Mouse (Mus musculus) CH12F3 (cell line): ENCODE measurements around the gene Ptp4a2.

Source experiments
- in situ Hi-C: fragments of 300-500 bp; cut with MboI; formaldehyde crosslinking; loops from 2 replicates; pipeline ENCODE4 v1.14.3; 2020; ENCODE audit warnings: low sequenced_read_pairs

Gene Ptp4a2

GRCm38 (mm10) chr4:129795151-129795860 is 15.7 kb upstream of the Ptp4a2 start:
- in situ Hi-C loops, result no loop called here

- in situ Hi-C loops, result no loop called here
Observed at GRCm38 (mm10) chr4:129795861-129796260, 15.2 kb upstream of the Ptp4a2 start.

DNA sequence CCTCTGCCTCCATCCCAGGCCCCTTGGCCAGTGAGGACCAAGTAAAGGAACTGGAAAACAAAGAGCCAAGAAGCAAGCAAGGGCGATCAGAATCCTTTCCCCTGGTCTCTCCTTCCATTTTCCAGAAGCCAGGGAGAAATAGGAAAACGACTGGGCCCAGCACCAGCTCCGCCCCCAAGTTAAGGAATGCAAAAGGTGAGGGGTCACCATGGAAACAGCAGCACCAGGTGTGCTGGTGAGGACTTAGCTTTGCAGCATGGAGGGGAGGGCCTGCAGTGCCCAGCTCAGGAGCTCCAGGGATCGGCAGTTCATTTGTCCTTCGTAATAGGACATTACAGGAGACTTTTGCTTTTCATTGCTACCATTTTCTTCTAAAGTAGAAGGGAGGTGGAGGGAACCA is 13.0 kb upstream of the Ptp4a2 start:
- in situ Hi-C loops, result no loop called here

- in situ Hi-C loops, result no loop called here
Observed at GRCm38 (mm10) chr4:129803368-129803767, 7.7 kb upstream of the Ptp4a2 start.

GRCm38 (mm10) chr4:129805059-129805458 is 6.0 kb upstream of the Ptp4a2 start:
- in situ Hi-C loops, result no loop called here

- in situ Hi-C loops, result no loop called here
Observed at GRCm38 (mm10) chr4:129811605-129812468, 818 bp downstream of the Ptp4a2 start.

- in situ Hi-C loops, result no loop called here
Observed at GRCm38 (mm10) chr4:129817591-129817990, 6.6 kb downstream of the Ptp4a2 start.

DNA sequence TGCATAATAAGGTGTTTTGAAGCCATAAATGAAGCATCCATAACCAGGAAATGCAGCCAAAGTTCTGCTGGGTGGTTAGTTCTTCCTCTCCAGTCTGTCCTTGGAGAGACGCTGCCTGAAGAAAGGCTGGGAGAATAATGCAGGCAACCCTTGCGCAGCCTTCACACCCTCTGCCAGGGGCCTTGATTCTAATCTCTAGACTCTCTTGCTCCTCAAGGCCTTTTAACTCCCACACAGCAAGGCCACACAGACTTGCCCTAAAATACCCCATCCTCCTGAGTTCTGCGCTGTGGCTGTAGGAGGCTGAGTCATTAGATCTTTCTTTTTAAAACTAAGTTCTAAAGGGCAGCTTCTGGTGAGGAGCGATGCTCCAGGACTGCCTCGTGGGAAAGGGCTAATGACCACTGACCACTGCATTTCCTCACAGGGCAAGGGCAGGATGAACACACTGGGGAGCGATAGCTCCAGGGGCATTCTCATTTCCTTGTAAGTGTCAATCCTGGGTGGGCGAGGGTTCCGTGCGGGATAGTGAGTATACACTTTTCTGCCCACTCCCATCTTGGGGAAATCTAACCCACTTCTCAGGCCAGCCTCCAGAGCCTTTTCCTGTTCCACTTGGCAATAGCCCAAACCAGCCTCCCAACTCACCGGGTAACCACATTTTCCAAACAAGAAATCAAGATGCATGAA is 7.6 kb downstream of the Ptp4a2 start:
- in situ Hi-C loops, result no loop called here

- in situ Hi-C loops, result no loop called here
Observed at GRCm38 (mm10) chr4:129819712-129820336, 8.8 kb downstream of the Ptp4a2 start.

DNA sequence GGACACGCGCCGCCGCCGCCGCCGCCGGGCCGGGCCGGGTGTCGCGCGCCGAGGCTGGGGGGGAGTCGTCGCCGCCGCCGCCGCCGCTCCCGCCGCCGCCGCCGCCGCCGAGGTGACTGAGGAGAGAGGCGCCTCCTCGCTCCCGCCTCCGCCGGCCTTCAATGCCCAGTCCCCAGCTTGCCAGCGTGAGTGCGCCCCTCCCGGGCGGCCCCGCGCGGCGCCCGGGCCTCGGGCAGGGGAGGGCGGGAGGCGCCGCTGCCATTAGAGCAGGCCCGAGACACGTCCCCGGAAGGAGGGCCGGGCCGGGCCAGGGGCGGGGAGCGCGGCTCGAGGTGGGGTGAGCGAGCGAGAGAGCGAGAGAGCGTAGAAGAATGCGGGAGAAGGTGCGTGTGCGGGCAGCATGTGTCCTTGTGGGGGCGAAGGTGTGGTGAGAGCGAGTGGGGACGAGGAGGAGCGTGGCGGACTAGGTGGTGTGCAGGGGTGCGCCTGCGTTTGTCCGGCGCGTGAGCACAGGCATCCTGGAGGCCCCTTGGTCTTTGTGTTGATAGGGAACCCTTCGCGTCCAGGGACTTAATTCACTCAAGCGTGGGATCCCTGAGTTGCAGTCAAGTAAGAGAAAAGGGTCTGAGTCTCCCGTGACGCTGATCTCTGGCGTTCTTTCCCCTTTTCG is 9.5 kb downstream of the Ptp4a2 start:
- in situ Hi-C loops, result no loop called here

- in situ Hi-C loops, result no loop called here
Observed at GRCm38 (mm10) chr4:129821087-129821616, 10.1 kb downstream of the Ptp4a2 start.

DNA sequence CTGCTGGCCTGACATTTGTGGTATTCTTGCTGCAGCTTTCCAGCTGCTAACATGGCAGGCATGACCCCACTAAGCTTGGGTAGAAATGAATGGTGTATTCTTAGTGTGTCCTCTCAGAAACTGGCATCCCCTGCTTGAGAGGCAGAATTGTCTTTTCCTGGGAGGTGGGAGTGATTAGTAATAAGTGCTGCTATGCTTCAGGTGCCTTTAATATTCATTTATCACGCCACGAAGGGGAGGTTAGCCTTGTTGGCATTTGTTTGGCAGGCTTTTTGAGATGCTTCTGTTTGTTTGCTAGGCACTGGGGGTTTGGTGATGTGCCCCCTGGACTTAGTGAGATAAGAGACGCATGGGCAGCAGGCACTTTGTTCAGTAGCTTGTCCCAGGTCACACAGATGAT is 11.3 kb downstream of the Ptp4a2 start:
- in situ Hi-C loops, result no loop called here

DNA sequence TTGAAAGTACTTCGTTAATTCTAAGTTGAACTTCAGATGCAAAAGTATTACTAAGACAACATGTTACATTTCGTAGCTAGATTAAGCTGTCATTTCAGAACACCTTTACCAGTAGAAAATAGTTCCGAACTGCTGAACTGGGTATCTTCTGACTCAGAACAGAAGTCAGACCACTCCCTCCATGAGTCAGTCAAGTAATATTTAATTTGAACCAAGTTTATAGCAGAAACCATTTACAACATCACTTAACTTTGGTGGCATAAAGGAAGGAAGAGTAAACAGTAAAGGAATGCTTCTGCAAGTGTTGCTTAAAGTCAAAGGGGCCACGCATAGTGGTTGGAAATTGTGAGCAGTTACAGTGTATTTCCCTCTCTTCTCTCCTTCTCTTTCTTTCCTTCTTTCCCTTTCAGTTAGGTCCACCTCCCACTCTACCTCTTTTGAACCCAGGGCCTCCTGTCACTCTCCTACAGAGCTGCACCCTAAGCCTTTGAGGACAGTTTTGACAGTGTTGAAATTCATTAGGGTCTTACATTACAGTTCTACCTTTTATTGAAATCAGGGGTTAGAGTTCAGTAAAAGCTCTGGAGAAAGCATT is 12.3 kb downstream of the Ptp4a2 start:
- in situ Hi-C loops, result no loop called here

GRCm38 (mm10) chr4:129827611-129828010 is 16.6 kb downstream of the Ptp4a2 start:
- in situ Hi-C loops, result no loop called here

- in situ Hi-C loops, result no loop called here
Observed at GRCm38 (mm10) chr4:129828081-129828480, 17.1 kb downstream of the Ptp4a2 start.

DNA sequence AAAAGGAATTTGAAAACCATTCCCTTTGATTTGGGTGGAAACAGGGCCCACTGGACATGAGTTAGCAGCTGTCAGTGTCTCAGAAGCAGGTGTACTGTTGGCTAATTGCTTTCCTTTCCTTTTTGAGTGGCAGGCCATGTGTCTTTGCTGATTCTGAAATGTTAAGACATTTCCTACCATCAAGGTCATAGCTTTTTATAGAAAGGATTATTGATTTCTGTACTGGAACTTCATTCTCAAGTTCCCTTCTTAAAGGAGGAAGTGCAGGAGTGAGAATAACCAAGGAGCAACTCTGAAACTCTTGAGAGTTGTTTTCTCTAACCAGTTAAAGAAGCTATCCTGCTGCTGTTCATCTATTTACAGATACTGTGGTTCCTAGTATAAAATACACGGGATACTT is 18.8 kb downstream of the Ptp4a2 start:
- in situ Hi-C loops, result no loop called here

DNA sequence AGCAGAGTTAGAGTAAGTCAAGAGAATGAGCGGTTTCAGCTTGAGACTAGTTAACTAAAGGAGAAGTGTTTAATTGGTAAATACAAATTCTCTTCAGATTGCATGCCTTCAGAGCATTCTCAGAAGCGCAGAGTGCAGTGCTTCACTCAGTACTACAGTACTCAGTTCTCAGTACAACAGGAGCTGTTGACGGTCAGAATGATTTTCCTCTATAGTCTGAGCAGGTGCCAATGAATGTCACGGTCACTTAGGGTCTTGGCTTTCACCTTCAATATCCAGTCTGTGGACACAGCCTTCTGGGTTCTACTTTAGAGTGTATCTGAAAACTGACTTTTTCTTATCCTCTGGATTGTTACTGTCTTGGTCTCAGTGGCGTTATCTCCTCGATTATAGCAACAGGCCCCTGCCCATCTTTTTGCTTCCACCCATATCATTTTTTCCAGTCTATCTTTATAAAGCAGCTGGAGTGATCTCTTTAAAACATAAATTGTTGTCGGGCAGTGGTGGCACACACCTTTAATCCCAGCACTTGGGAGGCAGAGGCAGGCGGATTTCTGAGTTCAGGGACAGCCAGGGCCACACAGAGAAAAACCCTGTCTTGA is 19.4 kb downstream of the Ptp4a2 start:
- in situ Hi-C loops, result no loop called here

DNA sequence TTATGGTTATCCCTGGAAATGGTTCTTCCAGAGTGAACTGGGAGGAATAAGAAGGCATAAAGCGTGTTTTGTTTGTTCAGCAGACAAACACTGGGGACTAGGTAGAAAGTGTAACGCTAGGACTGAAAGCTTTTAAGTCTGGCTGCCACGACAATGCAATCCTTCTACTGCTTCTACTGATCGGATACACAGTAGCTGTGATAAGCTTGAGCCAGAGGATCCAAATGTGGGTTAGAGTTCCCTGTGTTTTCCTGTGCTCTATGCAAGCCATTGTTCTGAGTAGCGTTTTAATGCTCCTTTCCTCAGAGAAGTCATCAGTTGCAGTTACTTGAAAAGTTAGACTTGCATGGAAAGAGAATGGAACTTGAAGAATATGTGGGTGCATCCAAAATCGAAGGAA is 23.6 kb downstream of the Ptp4a2 start:
- in situ Hi-C loops, result no loop called here

DNA sequence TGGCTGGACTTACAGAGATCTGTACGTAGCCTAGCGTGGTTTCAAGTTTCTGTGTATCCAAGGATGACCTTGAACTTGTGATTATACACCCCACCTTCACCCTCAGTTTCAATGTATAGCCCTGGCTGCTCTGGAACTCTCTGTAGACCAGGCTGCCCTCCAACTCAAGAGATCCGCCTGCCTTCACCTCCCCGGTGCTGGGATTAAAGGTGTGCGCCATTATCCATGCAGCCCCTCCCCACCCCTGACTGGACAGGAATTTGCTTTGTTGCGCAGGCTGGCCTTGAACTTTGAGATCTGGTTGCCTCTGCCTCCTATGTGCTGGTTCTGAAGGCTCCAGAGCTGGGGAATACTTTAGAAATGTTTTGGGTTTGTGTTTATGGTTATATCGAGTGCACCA is 24.3 kb downstream of the Ptp4a2 start:
- in situ Hi-C loops, result no loop called here
